Mouse (Mus musculus): ENCODE results near the gene Rbm39. TPM values are rescaled to one million over a fixed set of nuclear protein-coding genes. Genes with fewer than 3 reads are reported as not detected.
"Not testable (repeated sequence)": the region's sequence is repeated elsewhere in the genome, so short reads cannot be mapped to it uniquely, and the experiment has no call there.

Gene Rbm39
- total RNA-seq, 2 experiments from 2014 or later: 201 to 205 TPM

GRCm38 (mm10) chr2:156126992-156127391, 53.0 kb downstream of the Rbm39 start, which contains the start of gene Gm28036:
TSS of gene Gm28036 (minus strand) at chr2:156127092.
- intact Hi-C loops (cut with DNase I): no loop called here

GRCm38 (mm10) chr2:156123731-156124130, 56.3 kb downstream of the Rbm39 start:
- intact Hi-C loops (cut with DNase I): no loop called here

More at GRCm38 (mm10) chr2:156126992-156127391, 53.0 kb downstream of the Rbm39 start, which contains the start of gene Gm28036:
- DNase-seq: no peak

GRCm38 (mm10) chr2:156119566-156119965, 60.5 kb downstream of the Rbm39 start:
- intact Hi-C loops (cut with DNase I): no loop called here
- DNase-seq: no peak

More at GRCm38 (mm10) chr2:156123731-156124130, 56.3 kb downstream of the Rbm39 start:
- DNase-seq: no peak

- intact Hi-C loops (cut with DNase I): not testable (repeated sequence)
These were observed 68.0 kb downstream of the Rbm39 start for GRCm38 (mm10) chr2:156112080-156112423.

GRCm38 (mm10) chr2:156111358-156112079, 68.5 kb downstream of the Rbm39 start, which contains the start of the genes Cpne1 and Rbm12:
TSS of gene Cpne1 (minus strand) at chr2:156111965.
TSS of gene Rbm12 (minus strand) at chr2:156111978.
- peak; percentile 94 to 96 for DNase-seq
- intact Hi-C loops (cut with DNase I): no loop called here

More at GRCm38 (mm10) chr2:156112080-156112423, 68.0 kb downstream of the Rbm39 start:
- not testable (repeated sequence) for DNase-seq

- intact Hi-C loops (cut with DNase I): no loop called here
These were observed 69.2 kb downstream of the Rbm39 start for GRCm38 (mm10) chr2:156110627-156111357.

More at GRCm38 (mm10) chr2:156110627-156111357, 69.2 kb downstream of the Rbm39 start:
- no peak for DNase-seq

Other genes starting within 250 kb of the Rbm39 start
- 100 to 1,000 TPM; 186 to 221 TPM for gene Uqcc1, start 249.9 kb downstream of the Rbm39 start, total RNA-seq (2021)
- gene Gm15557, start 239.5 kb downstream of the Rbm39 start, total RNA-seq (2021): not detected
- not detected for gene Gdf5, start 234.9 kb downstream of the Rbm39 start, total RNA-seq (2021)
- 1 to 10 TPM; 6.7 to 9.1 TPM for gene Cep250, start 223.8 kb downstream of the Rbm39 start, total RNA-seq (2021)
- under 1 TPM; 0.26 to 0.66 TPM for gene 6430550D23Rik, start 172.3 kb downstream of the Rbm39 start, total RNA-seq (2021)
- gene Ergic3, start 172.2 kb downstream of the Rbm39 start, total RNA-seq (2021): 10 to 100 TPM; 65.2 to 71.2 TPM
- gene Fer1l4, start 127.3 kb downstream of the Rbm39 start, total RNA-seq (2021): not detected
- 1 to 10 TPM in 1 of 2 experiments, under 1 TPM in 1; 0.29 to 1.2 TPM for gene Spag4, start 115.1 kb downstream of the Rbm39 start, total RNA-seq (2021)
- gene Cpne1, start 68.3 kb downstream of the Rbm39 start, total RNA-seq (2021): 10 to 100 TPM; 20.7 to 23.5 TPM
- gene Rbm12, start 68.3 kb downstream of the Rbm39 start, total RNA-seq (2021): 10 to 100 TPM; 19.7 to 20.3 TPM
- gene Gm28036, start 53.1 kb downstream of the Rbm39 start, total RNA-seq (2021): 10 to 100 TPM; 14.9 to 15.6 TPM
- gene Romo1, start 36.2 kb downstream of the Rbm39 start, total RNA-seq (2021): 100 to 1,000 TPM; 297 to 305 TPM
- gene Nfs1, start 36.1 kb downstream of the Rbm39 start, total RNA-seq (2021): 10 to 100 TPM; 65.0 to 70.5 TPM
- gene Phf20, start 16.2 kb upstream of the Rbm39 start, total RNA-seq (2021): 10 to 100 TPM; 19.5 to 20.3 TPM
- 1 to 10 TPM in 1 of 2 experiments, under 1 TPM in 1; 0.91 to 1.5 TPM for gene Cnbd2, start 132.1 kb upstream of the Rbm39 start, total RNA-seq (2021)
- gene Scand1, start 132.5 kb upstream of the Rbm39 start, total RNA-seq (2021): 10 to 100 TPM; 78.8 to 79.7 TPM
- gene Epb41l1, start 240.7 kb upstream of the Rbm39 start, total RNA-seq (2021): 10 to 100 TPM; 10.1 to 13.9 TPM

Measured in heart, postnatal 14 days (tissue).